Mouse (Mus musculus) T-helper 17 cell (primary cell): ENCODE data around the gene Pcx.

Experiments
- in situ Hi-C, 2 experiments: fragments of 300-600 bp; cut with MboI, MseI; formaldehyde crosslinking; loops; 1 replicate in 1 of 2; 2 replicates in 1 of 2; pipeline ENCODE4 v1.15.1; 2025; ENCODE audit warnings: high pct_unique_total_duplicates in 2 of 2

The Pcx gene

GRCm38 (mm10) chr19:4578799-4579198 lies 68.5 kb downstream of the Pcx start:
- in situ Hi-C loops: no loop called here

GRCm38 (mm10) chr19:4579296-4579695 lies 69.0 kb downstream of the Pcx start:
- in situ Hi-C loops: no loop called here

- in situ Hi-C loops: loop anchor here in 1 of 2 experiments (10.0 kb wide), 1 partner anchor 1871 kb away; no protein-coding TSS in a partner anchor
Observed at GRCm38 (mm10) chr19:4583856-4584255, 73.6 kb downstream of the Pcx start.

- in situ Hi-C loops: loop anchor here in 1 of 2 experiments (10.0 kb wide), 1 partner anchor 1868 kb away; no protein-coding TSS in a partner anchor
Observed at GRCm38 (mm10) chr19:4586783-4587182, 76.5 kb downstream of the Pcx start.

GRCm38 (mm10) chr19:4587426-4587825 lies 77.2 kb downstream of the Pcx start:
- in situ Hi-C loops: loop anchor here in 1 of 2 experiments (10.0 kb wide), 1 partner anchor 1867 kb away; no protein-coding TSS in a partner anchor

GRCm38 (mm10) chr19:4588430-4588829 lies 78.2 kb downstream of the Pcx start:
- in situ Hi-C loops: loop anchor here in 1 of 2 experiments (10.0 kb wide), 1 partner anchor 1866 kb away; no protein-coding TSS in a partner anchor

- in situ Hi-C loops: loop anchor here in 1 of 2 experiments (10.0 kb wide), 1 partner anchor 1866 kb away; no protein-coding TSS in a partner anchor
Observed at GRCm38 (mm10) chr19:4589081-4589480, 78.8 kb downstream of the Pcx start.

GRCm38 (mm10) chr19:4590025-4590424 lies 79.8 kb downstream of the Pcx start:
- in situ Hi-C loops: no loop called here

- in situ Hi-C loops: no loop called here
Observed at GRCm38 (mm10) chr19:4593792-4594522, 83.7 kb downstream of the Pcx start.

GRCm38 (mm10) chr19:4596071-4596470 lies 85.8 kb downstream of the Pcx start:
- in situ Hi-C loops: no loop called here

GRCm38 (mm10) chr19:4602459-4602858 lies 92.2 kb downstream of the Pcx start:
- in situ Hi-C loops: loop anchor here in 1 of 2 experiments (5.0 kb wide), 1 partner anchor 570 kb away; no protein-coding TSS in a partner anchor

GRCm38 (mm10) chr19:4603801-4604723 lies 93.8 kb downstream of the Pcx start:
- in situ Hi-C loops: loop anchor here in 1 of 2 experiments (5.0 kb wide), 1 partner anchor 568 kb away; no protein-coding TSS in a partner anchor

- in situ Hi-C loops: no loop called here
Observed at GRCm38 (mm10) chr19:4605654-4606053, 95.4 kb downstream of the Pcx start.

- in situ Hi-C loops: no loop called here
Observed at GRCm38 (mm10) chr19:4607406-4607805, 97.1 kb downstream of the Pcx start.

GRCm38 (mm10) chr19:4608511-4608910 lies 98.2 kb downstream of the Pcx start:
- in situ Hi-C loops: no loop called here

- in situ Hi-C loops: loop anchor here in 1 of 2 experiments (10.0 kb wide), 1 partner anchor 505 kb away; no protein-coding TSS in a partner anchor
Observed at GRCm38 (mm10) chr19:4610109-4610508, 99.8 kb downstream of the Pcx start.

GRCm38 (mm10) chr19:4612181-4612961 lies 102.1 kb downstream of the Pcx start:
- in situ Hi-C loops: loop anchor here in 1 of 2 experiments (10.0 kb wide), 1 partner anchor 508 kb away; no protein-coding TSS in a partner anchor

GRCm38 (mm10) chr19:4613464-4614304 lies 103.4 kb downstream of the Pcx start:
- in situ Hi-C loops: loop anchor here in 1 of 2 experiments (10.0 kb wide), 1 partner anchor 509 kb away; no protein-coding TSS in a partner anchor

- in situ Hi-C loops: loop anchor here in 1 of 2 experiments (10.0 kb wide), 1 partner anchor 510 kb away; no protein-coding TSS in a partner anchor
Observed at GRCm38 (mm10) chr19:4614305-4615150, 104.3 kb downstream of the Pcx start.
